Mouse (Mus musculus) olfactory bulb, adult 2 months (tissue): ENCODE measurements around the gene Kcnj8. TPM values are rescaled to one million over a fixed set of nuclear protein-coding genes. Genes with fewer than 3 reads are reported as not detected.

Source experiments
- H3K27ac ChIP-seq: fragments of 200-500 bp; 2 replicates; pipeline ENCODE4 v1.5.1; 2012; ENCODE audit warnings: low read depth, low read length; ENCODE audit not compliant: insufficient read depth
- H3K4me1 ChIP-seq: fragments of 200-500 bp; 2 replicates; pipeline ENCODE4 v1.6.1; 2012; ENCODE audit warnings: low read length; ENCODE audit not compliant: control insufficient read depth, insufficient read depth
- H3K4me3 ChIP-seq: fragments of 200-500 bp; 2 replicates; pipeline ENCODE4 v1.5.1; 2012; ENCODE audit warnings: mild to moderate bottlenecking, low read depth, low read length, moderate library complexity; ENCODE audit not compliant: insufficient read depth
- CTCF ChIP-seq: fragments of 200-500 bp; IDR thresholded peaks from 2 replicates; pipeline ENCODE4 v1.5.1; 2012; ENCODE audit warnings: low read depth, mild to moderate bottlenecking, low read length, moderate library complexity; ENCODE audit not compliant: insufficient read depth
- POLR2A ChIP-seq: fragments of 200-500 bp; IDR thresholded peaks from 2 replicates; pipeline ENCODE4 v1.6.1; 2012; ENCODE audit warnings: mild to moderate bottlenecking, low read depth, low read length, moderate library complexity; ENCODE audit not compliant: insufficient read depth
- WGBS: fragments of 180-500 bp; shearing (Covaris S2); methylation state at CpG from one replicate; pipeline ENCODE4 v1.1.7; 2018; 5-methylcytosine and 5-hydroxymethylcytosine counted together
- polyA plus RNA-seq: library from polyadenylated mRNA; stranded (reverse); fragments of >200 nt; gene quantifications from 2 replicates; pipeline ENCODE4 v1.2.4, GENCODE M21; 2012; ENCODE audit warnings: low replicate concordance; ENCODE audit not compliant: missing spikeins, insufficient read depth, insufficient read length

Kcnj8 gene
- polyA plus RNA-seq, 1 experiment = not detected

GRCm38 (mm10) chr6:142572876-142573275 lies 1.5 kb upstream of the Kcnj8 start:
- peaks cover 13% of the 10 kb centered on the region; the same call in 1 of the 2 replicates for H3K4me1 ChIP-seq
- 69% methylated on average over 6 of the region's 6 CpGs for WGBS
- TF ChIP-seq CTCF (no peak), POLR2A (no peak)
- no peak overlapping the region for H3K4me3 ChIP-seq
- no peak overlapping the region for H3K27ac ChIP-seq

- H3K4me3 ChIP-seq = peak overlapping the region; percentile 49
- H3K27ac ChIP-seq = no peak overlapping the region
- peaks cover 13% of the 10 kb centered on the region; the same call in 1 of the 2 replicates for H3K4me1 ChIP-seq
- TF ChIP-seq POLR2A (no peak), CTCF (no peak)
- WGBS = 12% methylated on average over 21 of the region's 21 CpGs
Measured at GRCm38 (mm10) chr6:142571629-142572360, 381 bp upstream of the Kcnj8 start.

GRCm38 (mm10) chr6:142570046-142570770 lies 1.2 kb downstream of the Kcnj8 start:
- H3K4me1 ChIP-seq = peaks cover 13% of the 10 kb centered on the region; the same call in 1 of the 2 replicates
- H3K4me3 ChIP-seq = no peak overlapping the region
- no peak overlapping the region for H3K27ac ChIP-seq
- 13% methylated on average over 30 of the region's 30 CpGs for WGBS
- TF ChIP-seq POLR2A = no peak
- TF ChIP-seq CTCF = no peak

GRCm38 (mm10) chr6:142568713-142569357 lies 2.6 kb downstream of the Kcnj8 start:
- Histone ChIP-seq H3K27ac (no peak overlapping the region), H3K4me1 (peaks cover 13% of the 10 kb centered on the region; the same call in 1 of the 2 replicates), H3K4me3 (no peak overlapping the region)
- TF ChIP-seq CTCF (no peak), POLR2A (no peak)
- 62% methylated on average over 7 of the region's 7 CpGs for WGBS

GRCm38 (mm10) chr6:142567452-142567851 lies 4.0 kb downstream of the Kcnj8 start:
- Histone ChIP-seq H3K4me1 (peaks cover 13% of the 10 kb centered on the region; the same call in 1 of the 2 replicates), H3K27ac (no peak overlapping the region), H3K4me3 (no peak overlapping the region)
- no peak for TF ChIP-seq POLR2A
- no peak for TF ChIP-seq CTCF
- 56% methylated on average over 5 of the region's 5 CpGs for WGBS

GRCm38 (mm10) chr6:142564746-142565145 lies 6.7 kb downstream of the Kcnj8 start:
- H3K4me3 ChIP-seq = no peak overlapping the region
- H3K27ac ChIP-seq = no peak overlapping the region
- H3K4me1 ChIP-seq = no peaks in the 10 kb centered on the region
- TF ChIP-seq CTCF (no peak), POLR2A (no peak)
- 96% methylated on average over 3 of the region's 3 CpGs for WGBS

GRCm38 (mm10) chr6:142561151-142561550 lies 10.3 kb downstream of the Kcnj8 start:
- WGBS = 74% methylated on average over 1 of the region's 1 CpGs
- TF ChIP-seq POLR2A = no peak
- TF ChIP-seq CTCF = no peak
- no peaks in the 10 kb centered on the region for H3K4me1 ChIP-seq
- no peak overlapping the region for H3K27ac ChIP-seq
- H3K4me3 ChIP-seq = no peak overlapping the region

- Histone ChIP-seq H3K27ac (no peak overlapping the region), H3K4me1 (no peaks in the 10 kb centered on the region), H3K4me3 (no peak overlapping the region)
- TF ChIP-seq CTCF = no peak
- TF ChIP-seq POLR2A = no peak
- WGBS = 84% methylated on average over 10 of the region's 10 CpGs
Measured at GRCm38 (mm10) chr6:142558772-142559679, 12.4 kb downstream of the Kcnj8 start.
